Mouse (Mus musculus) heart, adult 9 months (tissue): Measurements from ENCODE around the gene Ap3d1.
A peak's percentile ranks its signal among the peaks of the same experiment; 100 is the strongest.

Experiments used
- DNase-seq, 2 experiments: peaks; one replicate each; pipeline ENCODE4 v3.0.0; 2022; ENCODE audit warnings: low spot score in 2 of 2

Gene Ap3d1

DNA sequence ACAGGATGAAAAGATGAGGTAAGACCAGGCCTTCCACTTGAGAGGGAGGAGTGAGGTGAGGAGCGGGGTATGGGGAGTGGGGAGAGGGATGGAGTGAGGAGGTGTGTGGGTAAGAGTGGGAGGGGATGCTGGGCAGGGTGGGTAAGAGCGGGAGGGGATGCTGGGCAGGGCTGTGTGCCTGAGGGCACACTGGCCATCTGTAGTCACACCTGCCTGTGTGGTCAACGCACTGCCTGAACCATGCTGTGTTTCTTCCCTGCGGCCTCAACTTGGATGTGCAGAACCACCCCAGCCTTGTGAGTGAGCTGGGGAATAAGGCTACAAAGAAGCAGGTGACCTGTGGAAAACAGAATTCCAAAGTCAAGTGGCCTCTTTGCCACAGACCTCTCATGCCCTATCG, 37.6 kb downstream of the Ap3d1 start:
- no peak for DNase-seq

DNA sequence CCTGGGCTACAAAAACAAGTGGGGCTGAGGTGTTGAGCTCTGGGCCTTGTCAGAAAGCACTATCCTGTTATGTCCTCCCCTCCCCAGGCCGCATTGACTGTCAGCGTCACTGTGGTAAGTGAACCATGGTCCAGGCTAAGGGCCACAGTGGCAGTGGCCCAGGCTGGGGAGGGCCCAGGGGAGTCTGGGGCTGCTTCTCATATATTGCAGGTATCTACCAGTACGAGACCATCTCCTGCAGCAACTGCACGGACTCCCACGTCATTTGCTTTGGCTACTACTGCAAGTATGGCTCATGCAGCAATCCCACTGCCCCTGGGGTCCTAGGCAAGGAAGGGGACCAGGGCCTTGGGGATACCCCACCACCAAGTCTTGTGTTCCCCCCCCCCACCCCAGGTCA, 38.4 kb downstream of the Ap3d1 start:
- DNase-seq: no peak

DNA sequence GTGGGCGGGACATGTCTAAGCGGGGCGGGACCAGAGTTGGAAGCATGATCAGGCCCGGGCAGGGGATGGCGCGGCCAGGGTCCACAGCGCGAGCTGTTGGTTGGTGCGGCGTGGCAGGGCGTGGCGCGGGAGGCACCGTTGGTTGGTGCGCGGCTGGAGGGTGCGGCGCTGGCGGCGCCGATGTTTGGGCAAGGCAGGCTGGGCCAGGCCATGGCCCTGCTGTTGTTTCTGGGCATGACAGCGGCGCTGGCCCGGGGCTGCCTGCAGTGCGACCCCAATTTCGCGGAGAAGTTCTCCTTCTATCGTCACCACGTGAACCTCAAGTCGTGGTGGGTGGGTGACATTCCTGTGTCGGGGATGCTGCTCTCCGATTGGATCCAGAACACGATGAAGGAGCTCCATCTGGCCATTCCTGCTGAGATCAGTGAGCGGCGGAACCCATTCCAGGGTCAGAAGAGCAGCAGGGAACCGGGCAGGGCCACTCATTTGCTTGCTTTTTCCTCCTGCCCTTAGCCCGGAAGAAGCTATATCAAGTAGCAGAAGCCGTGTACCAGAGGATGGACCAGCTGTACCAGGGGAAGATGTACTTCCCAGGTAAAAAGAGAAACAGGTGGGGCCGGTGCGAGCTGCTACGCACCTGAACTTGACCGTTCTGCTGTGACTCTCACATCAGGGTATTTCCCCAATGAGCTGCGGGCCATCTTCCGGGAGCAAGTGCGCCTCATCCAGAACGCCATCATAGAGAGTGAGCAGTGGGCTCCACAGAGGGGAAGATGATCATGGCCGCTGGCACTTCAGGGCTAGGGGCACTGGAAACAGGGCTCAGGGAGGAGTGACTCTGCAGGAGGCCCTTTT, 39.3 kb downstream of the Ap3d1 start:
- DNase-seq: peak; percentile 94 to 96

DNA sequence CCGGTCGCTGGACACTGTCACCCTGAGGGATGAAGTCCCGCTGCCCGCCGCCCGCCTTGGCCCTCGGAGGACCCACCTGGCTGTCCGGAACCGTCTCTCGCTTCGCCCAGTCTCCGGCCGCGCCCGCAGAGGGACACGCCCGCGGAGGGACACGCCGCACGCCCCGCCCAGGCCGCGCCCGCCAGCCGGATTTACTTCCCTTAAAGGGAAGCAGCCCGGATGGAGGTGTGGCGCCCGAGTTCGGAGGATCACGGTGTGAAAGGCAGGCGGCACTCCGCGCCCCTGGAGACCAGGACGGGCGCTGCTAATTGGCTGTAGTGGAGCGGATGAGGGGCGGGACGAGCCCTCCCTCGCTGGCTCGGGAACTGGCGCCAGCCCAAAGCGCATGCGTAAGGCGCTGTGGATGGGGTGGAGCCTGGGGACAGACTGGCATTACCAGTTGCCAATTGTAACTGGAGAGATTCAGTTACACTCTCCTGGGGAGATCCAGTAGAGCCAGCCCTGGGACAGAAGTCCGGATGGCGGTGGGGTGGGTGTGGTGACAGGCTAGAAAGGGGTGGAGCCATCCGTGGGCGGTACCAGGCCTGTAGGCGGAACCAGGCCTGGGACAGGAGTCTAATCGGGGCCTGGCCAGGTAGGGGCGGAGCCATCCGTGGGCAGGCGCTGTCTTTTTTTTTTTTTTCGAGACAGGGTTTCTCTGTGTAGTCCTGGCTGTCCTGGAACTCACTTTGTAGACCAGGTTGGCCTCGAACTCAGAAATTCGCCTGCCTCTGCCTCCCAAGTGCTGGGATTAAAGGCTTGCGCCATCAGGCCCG, 40.1 kb downstream of the Ap3d1 start, which contains the start of the genes Mob3a and Izumo4:
Mob3a (minus strand) TSS at position 257 of the 815 bp plus-strand sequence.
Izumo4 (plus strand) TSS at position 464 of the 815 bp plus-strand sequence.
- DNase-seq: peak; percentile 99 to 100

DNA sequence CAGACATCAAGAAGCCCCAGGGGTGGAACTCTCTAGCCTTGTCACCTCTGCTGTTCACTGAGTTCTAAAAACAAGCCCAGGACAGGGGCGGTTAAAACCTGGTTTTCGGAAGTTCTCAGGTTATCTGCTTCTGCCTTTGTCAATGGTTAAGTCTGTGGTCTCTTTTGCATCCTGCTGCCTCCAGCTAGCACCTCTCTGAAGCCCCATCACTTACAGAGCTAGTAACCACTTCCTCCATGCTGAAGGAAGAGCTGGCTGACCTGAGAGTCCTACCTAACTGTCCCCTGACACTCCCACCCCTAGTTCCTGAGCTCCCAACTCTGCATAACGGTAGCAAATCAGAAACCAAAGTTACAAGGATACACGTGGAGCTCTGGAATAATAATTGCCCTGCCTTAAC, 41.3 kb downstream of the Ap3d1 start:
- DNase-seq: no peak

DNA sequence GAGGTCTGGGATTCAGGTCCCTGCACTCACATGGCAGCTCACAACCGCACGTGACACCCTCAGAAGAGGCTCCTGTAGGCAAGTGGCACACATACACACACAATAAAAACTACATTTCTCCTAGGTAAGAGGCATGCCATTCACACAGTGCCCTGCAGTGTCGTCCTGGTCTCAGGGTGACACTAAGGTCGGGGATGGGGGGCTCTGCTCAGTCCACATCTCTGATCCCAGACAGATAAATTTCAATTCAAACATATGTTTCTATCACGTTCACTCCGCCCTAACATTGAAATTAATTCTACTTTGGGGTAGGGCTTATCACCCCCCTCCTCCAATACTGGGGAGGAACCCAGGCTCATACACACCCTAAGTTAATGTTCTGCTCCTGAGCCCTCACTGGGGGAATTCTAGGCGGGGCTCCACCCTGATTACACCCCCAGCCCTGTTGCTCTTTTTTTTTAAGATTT, 42.0 kb downstream of the Ap3d1 start:
- DNase-seq: no peak

DNA sequence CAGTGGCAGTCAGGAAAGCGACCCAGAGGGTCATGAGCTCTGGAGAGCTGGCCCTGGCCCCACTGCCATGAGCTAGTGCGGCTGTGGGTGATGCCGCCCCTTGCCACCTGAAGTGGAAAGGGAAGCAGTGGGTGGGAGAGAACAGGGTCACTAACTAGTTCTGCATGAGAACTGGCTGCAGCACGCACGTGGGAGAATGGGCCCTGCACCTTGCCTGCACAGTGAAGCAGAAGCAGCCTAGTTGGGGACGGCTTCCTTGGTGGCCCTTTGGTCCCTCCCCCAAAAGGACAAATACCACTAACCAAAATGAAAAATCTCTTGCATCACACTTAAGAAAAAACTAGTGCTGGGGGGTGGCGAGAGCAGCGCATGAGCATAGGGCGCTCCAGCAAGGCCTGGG, 43.5 kb downstream of the Ap3d1 start:
- DNase-seq: no peak

DNA sequence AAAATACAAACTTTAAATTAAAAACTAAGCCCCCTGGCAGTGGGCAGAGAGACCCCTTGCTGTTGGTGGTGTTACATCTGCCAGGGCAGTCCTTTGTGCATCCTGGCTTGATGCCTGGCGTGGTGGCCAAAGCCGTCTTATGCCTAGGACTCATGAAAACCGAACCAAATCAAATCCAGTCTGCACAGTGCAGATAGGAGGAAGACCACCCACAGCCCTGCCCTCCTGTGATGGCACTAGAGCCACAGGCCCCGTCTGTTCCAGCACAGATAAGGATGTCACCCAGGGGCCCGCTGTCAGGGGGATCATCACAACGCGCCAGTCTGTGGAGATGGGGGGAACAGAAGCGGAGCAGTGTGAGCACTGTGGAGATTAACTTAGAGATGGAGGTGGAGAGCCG, 44.3 kb downstream of the Ap3d1 start:
- DNase-seq: no peak

DNA sequence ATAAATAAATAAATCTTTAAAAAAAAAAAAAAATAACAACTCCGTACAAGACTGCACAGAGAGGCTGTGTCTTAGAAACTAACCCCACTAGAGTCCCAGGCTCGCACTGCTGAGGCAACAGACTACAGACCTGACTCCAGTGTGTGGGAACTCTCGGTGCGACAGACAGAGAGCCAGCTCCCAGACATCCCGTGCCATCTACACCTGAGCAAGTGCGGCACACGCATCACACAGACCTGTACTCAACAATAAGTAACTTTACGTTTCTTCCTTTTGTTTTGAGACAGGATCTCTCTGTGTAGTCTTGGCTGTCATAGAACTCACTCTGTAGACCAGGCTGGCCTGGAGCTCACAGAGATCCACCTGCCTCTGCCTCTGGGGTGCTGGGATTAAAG, 44.7 kb downstream of the Ap3d1 start:
- no peak for DNase-seq

DNA sequence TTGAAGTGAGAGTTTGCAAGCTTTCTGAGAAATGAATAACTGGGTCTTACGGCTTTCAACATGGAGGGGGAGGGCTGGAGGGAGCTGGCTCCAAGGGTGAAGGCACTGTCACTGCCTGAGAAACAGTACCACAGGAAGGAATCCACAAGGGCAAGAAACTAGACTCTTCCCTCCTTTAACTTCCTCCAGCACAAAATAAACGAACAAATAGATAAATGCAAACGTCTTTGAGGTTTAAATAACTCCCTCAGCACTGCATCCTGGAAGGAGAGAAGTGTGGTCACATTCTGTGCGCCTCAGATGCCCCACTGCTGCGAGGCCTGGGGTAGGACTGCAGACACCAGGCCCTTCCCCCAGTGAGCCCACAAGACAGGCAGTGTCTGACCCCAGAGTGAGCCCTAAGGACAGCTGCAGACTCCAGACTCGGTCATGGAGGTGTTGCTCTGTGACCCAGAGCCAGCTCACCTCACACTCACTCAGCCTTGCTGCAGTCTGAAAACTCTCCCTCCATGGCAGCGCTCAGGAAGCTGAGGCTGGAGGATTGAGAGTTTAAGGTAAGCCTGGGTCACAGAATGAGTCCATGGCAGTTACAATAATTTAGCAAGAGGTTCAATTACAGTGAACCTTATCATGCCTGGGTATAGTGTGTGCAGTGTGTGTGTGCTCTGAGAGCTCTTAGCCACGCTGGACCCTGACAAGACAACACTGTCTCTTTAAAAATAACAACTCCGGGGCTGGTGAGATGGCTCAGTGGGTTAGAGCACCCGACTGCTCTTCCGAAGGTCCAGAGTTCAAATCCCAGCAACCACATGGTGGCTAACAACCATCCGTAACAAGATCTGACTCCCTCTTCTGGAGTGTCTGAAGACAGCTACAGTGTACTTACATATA, 45.3 kb downstream of the Ap3d1 start:
- DNase-seq: no peak

DNA sequence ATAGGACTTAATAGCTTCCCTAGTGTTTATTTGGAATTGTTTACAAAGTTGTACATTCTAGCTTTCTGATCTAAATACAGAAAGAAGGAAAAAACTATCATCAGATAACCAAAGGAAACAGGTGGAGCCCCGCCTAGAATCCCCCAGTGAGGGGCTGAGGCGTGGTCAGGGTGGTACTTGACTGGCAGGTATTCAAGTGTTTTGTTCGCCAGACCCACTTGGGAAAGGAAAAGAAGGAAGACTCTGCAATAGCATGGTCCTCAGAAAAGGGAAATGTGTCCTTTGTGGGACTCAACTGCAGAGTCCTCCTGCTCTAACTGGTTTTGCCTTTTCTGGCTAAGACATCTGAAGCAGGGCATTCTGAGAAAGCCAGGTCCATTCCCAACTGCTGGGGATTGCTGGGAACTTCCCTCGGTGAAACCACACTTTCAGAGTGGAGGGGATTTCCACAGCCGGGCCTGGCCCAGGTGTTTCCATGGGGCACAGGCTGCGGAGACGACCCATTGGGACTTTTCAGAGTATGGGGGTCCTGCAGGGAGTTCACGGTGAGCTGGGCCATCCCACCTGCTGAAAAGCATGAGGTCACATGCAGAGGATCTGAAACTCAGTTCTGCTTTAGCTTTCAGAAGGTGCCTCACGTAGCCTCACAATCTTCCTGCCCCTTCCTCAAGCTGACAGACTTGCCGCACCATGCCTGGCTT, 46.1 kb downstream of the Ap3d1 start:
- DNase-seq: no peak

DNA sequence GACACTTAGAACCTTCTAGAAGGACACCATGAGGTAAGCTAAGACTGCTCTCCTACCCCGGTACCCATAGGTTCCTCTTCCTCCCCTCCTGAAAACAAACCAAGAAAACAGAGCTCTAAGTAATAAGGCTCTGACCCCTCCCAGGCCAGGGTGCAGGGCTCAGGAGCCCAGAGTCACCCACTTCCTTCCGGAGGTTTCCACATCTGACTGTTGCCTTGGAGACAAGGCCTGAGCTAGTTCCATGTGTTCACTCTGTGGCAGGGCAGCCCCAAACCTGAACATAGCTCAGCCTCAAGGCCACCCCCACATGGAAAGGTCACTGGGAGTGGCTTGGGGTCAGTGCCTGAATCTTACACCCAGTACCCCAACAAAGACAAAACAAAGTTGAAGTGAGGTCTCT, 46.9 kb downstream of the Ap3d1 start:
- peak; percentile 61 to 85 for DNase-seq

DNA sequence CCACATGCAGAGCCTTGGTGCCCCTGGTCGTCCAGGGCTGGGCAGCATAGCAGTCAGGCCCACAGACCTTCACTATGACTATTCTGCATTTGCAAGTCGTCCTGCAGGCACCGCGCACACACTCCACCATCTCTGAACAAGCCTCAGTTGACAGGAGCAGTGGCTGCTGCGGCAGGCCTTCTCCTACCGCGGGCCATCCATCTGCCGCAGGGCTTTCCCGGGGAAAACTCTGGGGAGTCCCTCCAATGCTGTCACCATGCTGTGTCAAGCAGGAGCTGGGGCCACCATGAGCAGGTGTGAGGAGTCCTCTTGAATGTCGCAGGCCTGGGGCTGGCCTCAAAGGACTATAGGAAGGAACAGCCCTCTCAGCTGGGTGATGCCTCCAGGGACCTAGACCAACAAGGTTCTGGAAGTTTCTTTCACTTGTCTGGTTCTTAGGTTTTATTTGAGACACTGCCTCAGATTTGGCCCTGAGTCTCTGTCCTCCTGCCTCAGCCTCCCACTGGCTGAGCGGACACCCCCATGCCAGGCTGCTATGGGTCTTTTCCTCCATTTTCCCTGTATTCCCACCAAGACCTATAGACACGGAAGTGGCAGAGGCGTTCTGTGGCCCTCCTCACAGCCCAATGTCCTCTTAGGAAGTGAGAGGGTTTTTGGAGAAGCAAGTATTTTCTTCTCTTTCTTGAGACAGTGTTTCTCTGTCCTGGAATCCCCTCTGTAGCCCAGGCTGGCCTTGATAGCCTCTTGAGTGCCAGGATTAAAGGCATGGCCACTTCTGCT, 47.7 kb downstream of the Ap3d1 start:
- DNase-seq: no peak

DNA sequence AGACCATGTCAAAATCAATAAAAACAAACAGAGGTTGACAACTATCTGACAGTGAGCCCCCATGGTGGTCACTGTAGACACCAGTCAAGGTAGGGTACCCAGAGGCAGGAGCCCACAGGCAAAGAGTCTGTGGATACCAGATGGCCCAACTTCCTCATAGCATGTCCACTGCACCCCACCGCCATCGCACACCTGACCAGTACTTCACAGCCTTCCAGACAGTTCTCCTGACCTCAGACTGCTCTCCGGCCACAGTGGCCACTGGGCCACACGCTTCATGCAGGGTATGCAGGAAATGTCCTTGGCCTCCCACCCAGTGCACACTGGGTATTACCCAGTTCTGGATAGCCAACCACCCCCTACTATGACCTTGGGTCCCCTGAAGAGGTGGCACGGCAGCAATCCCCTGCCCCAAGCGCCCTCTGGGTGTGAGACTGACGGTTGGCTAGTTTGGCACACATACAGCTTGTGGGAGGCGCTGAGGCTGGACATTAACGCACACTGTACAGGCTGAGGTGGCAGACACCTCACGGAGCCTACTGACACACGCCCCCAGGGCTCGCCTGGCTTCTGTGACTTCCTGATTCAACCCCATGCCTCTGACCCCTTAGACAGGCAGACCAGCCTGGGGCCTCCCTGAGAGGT, 48.5 kb downstream of the Ap3d1 start:
- DNase-seq: no peak

DNA sequence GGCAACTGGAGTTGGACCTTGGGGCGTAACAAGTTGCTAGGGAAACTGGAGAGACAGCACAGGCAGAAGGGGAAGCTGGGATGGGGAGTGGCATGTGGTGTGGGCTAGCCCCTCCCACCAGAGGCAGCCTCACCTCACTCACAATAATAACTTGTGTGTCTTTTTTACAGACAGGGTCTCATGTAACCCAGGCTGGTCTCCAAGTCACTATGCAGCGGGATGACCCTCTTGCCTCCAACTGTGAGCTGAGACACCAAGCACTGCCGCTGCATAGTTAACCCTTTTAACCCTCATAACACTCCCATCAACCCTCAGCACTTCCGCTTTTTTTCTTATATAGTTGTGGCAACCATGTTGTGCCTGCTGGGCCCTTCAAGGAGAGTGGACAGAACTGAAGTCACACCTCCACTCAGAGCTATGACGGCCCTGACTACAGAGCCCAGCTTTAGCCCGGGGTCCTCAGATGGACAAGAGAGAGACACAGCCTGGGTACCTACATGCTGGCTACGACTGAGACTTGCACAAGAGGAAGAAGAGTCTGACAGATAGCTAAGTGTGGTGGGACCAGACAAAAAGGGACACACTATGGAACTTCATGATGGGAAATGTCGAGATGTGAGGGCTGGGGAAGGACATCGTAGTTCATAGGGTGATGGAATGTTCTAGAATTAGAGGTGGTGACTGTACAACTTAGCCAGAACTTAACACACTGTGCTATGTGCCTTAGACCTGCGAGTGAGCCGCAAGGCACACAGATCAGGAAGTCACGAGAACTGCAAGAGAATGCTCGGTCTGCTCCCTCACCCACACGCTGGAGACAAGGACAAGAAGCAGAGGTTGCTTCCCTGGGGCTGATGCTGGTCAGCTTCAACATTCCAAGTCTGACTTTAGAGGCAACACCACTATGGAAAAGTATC, 49.6 kb downstream of the Ap3d1 start:
- DNase-seq: no peak

DNA sequence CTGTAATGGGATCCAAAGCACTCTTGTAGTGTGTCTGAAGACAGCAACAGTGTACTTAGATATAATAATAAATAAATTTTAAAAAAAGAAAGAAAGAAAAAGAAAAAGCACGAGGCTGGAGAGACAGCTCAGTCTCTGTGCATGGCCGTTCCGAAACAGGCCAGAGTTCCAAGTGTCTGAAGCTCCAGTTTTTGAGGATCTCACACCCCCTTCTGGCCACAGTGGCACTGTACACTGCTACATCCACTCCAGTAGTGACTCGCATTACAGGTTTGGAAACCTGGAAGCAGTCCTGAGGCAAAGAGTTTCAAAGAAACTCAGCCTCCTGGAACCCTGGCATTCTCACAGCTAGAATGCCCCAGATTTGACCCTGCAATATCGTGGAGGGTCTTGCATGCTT, 54.2 kb downstream of the Ap3d1 start:
- peak in 1 of 2 experiments; percentile 78 for DNase-seq

DNA sequence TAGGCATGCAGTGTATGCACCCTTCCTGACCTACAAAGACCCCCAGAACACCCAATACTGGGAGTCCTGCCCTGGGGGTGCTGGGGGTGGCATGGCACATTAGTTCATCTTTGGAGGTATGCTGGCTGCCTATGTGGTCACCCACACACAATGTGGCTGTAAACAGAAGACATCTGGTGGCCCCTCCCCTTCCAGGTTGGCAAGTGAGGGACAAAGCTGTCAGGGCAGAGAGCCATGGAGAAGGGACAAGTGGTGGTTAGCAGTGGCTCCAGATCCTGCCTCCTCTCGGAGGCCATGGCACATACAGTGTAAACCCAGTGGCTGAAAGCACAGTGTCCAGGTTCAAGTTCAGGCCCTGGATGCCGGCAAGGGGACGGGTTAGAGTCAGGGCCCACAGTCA, 55.4 kb downstream of the Ap3d1 start:
- DNase-seq: no peak

DNA sequence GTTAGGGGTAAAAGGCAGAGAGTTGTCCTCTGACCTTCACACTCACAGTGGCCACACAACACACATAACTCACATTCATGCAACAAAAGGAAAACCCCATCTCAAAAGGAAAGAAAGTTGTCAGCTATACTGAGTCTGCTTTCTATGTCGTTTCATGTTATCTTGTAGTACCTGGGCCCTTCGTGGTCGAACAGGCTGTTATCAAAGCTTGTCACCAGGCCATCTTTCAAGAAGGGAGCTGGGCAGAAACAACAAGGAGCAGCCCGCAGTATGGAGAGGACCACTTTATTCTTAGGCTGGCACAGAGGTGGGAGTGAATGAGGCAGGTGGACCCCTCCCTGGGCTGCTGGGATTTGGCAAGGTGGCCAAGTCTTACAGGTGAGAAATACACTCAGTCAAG, 57.1 kb downstream of the Ap3d1 start:
- DNase-seq: no peak

DNA sequence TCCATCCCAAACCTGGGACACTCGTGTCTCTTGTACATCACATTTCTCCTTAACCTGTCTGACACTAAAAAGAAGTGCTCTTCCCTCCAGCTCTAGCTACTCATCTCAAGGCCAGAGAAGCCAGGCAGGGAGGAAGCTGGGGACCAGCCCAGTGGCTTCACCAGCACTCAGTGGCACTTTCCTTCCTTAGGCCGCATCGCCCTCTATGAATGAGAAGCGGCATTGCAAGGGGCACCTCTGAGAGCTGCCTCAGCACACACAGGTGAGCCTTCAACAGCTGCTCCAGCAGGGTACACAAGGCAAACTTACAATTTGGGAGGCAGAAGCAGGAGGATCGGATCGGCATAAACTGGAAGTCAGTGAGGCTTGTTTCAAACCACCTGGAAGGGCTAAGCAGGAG, 57.9 kb downstream of the Ap3d1 start:
- DNase-seq: peak in 1 of 2 experiments; percentile 60
